Mouse (Mus musculus) cerebellum, postnatal 10 days (tissue): ENCODE results near the gene Snx1.

ENCODE experiments used
- DNase-seq, 2 experiments: peaks; one replicate each; pipeline ENCODE4 v3.0.0; 2021; ENCODE audit warnings: mixed read lengths in 2 of 2

Snx1 gene

DNA sequence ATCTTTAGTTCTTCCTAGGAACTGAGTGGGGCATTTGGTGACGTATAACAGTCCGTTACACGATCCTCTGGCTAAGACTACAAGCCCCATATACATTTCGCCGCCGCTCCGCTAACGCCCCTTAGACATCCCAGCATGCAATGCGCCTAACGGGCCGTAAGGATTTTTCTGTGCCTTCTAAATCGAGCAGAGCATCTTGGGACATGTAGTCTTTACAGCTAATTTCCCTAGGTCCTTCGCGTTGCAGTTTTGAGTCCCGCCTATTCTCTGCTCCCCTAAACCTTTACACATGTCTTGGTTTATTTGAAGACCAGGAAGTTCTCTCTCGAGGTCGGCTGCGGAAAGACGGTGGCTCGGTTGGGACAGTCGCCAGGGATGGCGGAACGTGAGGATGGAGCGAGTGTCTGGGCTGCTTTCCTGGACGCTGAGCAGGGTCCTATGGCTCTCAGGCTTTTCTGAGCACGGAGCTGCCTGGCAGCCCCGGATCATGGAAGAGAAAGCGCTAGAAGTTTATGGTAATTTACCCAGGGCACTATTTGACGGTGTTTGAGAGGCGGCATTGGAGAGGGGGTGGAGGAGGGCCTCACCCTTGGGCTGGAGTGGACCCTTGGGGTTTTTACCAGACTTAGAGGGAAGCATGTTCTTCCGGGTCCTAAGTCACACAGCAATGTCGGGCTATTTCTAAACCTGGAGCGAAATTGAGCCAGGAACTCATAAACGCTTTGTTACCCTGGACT lies at the start of gene Snx1, which contains the start of gene Ciao2a:
TSS of gene Snx1 (minus strand) at position 132 of the 737 bp plus-strand sequence.
TSS of gene Ciao2a (plus strand) at position 156 of the 737 bp plus-strand sequence.
- peak; percentile 94 to 97 for DNase-seq

DNA sequence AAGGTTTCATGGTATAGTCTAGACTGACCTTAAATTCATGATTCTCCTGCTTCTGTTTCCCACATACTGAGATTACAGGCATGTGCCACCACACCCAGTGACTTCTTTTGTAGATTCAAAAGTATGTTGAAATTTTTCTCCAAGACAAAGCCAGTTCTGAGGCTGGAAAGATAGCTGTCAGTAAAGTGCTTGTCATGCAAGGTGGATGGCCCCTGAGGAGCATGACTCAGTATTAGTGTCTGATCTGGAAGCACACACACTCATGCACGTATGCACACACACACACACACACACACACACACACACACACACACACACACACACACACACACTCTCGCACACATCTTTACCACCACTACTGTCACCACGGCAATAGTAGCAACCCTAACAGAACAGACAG lies 48.6 kb upstream of the Snx1 start:
- DNase-seq: no peak

DNA sequence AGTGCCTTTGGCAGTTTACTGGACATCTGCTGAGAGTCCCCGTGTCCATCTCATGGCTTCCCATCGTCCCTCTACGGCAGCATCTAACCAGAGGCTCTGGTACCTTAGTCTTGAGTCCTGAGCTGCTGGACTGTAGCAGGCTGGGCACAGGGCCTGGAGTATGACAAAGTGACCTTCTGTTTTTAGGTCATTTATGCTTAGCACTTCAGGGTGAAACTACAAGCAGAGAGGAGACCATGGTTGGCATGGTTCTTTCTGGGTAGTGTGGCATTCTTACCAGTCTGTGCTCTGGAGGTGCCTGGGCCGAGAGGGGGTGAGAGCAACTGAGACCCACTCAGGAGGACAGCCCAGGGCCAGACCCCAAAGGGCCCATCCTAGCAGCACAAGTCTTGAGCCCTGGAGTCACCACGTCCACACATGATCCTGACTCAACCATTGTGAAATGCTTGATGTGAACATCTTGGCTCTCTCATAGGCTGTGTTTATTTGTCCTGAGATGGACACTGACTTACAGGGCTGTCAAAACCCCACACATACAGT lies 47.0 kb upstream of the Snx1 start:
- no peak for DNase-seq

DNA sequence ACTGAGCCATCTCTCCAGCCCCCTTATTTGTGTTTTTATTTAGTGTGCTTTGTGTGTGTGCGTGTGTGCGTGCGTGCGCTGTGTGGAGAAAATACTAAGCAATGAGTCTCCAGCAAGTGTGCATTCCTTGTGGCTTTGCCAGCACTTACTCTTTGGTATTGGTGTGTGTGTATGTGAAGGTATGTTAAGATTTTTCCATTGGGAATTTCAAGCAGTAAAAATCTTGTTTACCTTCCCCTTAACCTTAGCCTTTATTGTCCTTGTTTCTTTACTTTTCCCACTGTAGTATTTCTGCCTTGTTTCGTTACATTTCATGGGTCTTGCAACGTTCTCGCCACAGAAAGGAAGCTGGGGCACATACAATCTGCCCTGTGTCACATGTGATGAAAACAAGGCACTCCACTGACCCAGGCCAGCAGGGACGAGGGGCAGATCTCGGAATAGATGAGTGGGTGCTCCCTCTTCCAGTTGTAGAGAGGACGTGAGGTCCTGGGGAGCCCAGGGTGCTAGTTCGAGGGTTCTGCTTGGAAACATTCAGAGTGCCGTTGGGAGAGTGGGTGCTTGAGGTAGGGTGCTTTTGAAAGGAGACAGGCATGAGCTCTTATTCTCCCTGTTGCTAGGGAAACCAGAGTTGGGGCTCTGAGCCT lies 45.0 kb upstream of the Snx1 start:
- no peak for DNase-seq

DNA sequence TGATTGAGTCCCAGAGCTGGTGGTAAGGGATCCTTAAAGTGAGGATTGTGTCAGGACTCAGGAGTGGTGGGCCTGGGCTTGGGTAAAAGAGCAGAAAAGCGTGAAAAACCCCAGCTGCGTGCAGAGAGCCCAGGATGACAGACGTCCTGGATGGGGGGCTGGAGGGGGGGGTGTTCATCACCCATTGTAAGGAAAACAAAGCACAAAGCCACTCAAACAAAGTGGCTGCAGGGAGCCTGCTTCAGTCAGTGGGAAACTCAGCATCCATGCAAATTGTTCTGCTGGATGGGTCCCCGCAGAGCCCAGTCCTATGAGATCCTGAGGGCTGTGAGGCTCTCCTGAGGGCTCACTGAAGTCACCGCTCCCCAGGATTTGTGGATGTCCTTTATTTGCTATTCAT lies 44.1 kb upstream of the Snx1 start:
- DNase-seq: no peak

DNA sequence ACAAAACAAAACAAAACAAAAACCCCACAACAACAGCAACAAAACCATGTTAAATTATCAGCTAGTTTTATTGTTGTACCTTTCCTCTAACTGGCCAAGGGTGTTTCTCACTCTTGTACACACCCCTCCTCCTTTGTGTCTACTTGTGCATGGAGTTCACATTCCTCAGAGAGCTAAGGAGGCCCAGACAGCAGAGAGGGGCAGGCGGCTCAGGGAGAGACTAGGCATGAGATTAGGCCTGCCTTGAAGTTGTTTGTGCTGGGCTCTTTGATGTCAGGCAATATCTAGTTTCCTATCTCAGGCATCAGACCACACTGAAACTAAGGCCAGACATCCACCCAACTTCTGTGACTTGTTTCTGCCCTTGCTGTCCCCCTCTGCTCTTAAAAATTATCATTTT lies 41.8 kb upstream of the Snx1 start:
- no peak for DNase-seq

DNA sequence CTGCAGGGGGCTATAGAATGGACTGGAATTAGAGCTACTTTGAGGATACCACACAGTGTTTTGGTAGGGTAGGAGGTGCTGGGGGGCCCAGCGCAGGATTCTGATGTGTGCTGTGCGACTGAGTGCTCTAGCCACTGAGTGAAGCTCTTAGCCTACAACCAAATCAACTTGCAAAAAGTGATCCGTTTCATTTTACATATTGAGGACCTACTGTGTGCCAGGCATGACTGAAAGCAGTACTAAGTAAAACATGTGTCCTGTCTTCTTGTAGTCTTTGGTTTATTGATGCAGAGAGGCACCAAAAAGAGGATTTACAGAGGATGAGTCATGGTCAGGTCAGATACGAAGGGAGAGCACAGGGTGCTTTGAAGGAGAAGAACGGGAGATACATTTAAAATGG lies 40.8 kb upstream of the Snx1 start:
- DNase-seq: no peak

DNA sequence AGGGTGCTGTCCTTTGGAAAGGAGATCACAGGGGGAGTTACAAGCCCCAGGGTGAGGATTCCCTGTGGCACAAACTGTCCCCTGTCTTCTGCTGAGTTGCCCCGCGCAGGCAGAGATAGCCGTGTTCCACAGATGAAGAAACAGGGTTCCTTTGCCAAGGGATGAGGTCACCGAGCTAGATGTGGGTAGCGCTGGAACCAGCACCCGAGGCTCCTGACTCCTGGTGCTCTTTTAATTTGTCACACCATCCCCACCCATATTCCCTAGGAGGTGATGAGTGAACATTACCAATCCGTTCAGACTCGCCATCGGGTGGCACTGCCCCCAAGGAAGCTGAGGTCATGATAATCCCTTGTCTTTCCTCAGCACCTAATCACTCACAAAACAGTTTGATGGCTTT lies 36.6 kb upstream of the Snx1 start:
- peak in 1 of 2 experiments; percentile 10 for DNase-seq

DNA sequence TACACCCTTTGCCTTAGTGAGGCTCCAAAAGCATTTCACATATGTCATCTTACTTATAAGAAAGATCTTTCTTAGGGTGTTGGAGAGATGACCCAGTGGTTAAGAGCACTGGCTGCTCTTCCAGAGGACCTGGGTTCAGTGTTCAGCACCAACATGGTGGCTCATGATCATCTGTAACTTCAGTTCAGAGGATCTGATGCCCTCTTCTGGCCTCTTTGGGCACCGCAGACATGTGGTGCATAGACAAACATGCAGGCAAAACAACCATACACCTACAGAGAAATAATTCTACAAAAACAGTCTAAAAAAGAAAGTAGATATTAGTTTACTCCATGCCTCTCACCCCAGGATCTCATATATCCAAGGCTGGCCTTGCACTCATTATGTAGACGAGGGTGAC lies 33.8 kb upstream of the Snx1 start:
- no peak for DNase-seq

DNA sequence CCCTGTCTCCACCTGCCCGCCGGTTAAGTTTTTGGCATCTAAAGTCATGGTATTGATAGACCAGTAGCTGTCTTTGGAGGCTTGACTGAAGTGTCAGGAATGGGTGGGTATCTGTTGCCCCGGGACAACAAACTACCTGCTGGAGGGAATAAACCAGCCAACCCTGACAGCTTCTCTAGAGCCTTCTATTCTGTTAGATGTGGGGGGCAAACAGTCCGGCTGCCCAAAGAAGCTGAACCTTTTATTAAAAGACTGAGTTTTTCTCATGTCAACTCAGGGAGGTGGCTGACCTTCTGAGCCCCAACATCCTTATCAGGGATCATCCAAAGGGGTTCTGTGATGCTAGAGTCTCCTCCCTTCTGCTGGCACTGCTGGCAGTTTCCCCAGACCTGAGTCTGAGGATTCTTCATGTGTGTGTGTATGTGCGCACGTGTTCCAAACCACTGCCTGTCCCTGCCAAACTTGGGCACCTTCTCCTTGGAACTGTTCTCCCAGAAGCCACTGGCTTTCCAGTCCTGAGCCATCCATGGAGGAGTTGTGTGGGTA lies 32.6 kb upstream of the Snx1 start:
- DNase-seq: no peak

DNA sequence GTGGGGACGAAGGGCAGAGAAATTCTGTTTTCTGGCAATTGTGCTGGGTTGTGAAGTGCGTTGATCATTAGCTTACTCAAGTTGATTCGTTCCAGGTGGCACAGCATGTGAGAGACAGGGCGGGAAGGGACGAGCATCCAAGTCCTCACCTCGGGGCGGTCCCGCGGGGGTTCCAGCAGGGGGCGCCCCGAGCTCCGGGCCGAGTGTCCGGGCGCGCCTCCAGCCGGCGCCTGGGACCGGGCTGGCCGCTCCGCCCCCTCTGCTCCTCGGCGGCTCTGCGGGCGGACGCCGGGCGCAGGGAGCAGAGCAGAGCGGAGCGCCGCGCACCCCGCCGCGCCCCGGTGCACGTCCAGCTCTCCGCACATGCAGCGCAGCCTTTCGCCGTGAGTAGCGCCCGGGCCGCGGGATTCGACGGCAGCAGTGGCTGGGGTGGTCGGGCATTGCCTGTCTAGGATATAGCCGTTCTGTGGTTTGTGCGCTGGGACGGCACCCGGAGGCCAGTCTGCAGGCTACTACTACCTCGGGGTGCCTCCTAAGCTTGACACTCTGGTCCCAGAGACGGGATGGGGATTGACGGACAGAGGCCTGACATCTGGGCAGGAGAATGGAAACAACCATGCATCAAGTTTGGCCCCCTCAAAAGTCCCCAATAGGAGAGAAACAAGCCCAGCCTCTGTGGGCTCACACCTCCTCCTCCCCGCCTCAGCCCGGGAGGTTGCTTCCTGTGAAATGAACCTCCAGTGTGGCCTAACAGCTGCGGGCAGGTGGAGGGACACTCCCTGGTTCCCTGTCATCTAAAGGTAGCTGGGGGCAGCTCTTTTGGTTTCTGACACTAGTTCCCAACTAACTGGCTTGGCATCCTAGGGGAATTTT lies 31.8 kb upstream of the Snx1 start, which contains the start of gene Dapk2:
TSS of gene Dapk2 (plus strand) at position 266 of the 873 bp plus-strand sequence.
- DNase-seq: peak; percentile 74 to 78

DNA sequence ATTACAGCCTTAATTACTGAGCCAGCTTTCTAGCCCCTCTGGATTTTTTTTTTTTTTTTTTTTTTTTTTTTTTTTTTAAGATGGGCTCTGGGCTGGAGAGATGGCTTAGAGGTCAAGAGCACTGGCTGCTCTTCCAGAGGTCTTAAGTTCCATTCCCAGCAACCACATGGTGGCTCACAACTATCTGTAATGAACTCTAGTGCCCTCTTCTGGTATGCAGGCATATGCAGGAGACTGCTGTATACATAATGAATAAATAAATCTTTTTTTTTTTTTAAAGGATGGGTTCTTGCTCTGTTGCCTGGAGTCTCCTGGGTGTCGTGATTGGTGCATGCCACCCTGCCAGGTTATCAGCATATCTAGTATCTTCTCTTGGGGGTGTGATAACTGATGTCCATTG lies 29.1 kb upstream of the Snx1 start:
- no peak for DNase-seq

DNA sequence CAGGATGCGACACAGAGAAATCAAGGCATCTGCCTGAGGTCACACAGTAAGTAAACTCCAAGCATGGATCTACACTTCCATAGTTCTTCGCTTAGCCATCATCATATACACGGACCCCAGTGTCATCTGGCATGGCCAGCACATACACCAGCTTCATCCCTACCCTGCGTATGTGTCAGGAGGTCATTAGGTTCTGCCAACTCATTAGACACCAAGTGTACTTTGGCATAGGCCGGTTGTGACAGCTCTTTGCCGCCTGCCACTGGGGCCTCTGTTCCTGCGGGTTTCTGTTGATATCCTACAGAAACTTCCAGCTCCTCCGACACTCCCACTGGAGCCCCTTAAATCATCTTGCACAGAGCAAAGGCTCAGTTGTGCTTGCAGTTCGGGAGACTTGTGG lies 27.6 kb upstream of the Snx1 start:
- DNase-seq: no peak

DNA sequence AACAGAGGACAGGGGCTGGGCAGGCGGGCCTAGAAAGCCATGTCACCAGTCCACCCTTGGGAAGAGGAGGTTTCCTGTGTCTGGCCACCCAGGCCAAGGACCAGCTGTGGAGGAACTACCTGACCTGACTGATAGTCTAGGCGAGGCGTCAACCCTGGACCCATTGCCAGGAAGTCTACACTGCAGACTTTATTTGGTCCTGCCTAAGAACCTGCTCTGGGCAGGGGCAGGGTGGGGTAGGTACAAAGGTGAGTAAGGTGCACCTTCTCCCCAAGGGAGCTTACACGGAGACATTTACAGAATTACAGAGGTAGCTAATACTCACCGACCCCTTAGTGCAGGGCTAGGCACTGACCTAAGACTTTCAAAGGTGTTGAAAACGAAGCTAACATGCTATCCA lies 27.2 kb upstream of the Snx1 start:
- DNase-seq: no peak

DNA sequence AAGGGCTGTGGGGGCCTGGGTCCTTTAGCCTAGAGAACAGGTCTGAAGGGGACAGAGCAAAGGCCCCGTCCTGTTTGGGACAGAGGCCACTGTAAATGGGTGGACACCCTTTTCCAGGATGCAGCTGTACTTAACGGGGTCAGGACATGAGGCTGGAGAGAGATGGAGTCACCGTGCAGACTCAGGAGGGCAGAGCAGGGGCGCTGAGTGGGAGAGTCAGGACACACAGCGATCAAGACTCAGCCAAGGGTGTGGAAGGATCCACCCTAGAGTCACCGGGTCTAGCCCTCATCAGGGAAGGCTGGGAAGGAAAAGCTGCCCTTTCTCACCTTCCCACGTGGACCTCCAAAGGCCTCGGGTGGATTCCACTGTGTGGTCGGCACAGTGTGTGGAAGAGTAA lies 25.6 kb upstream of the Snx1 start:
- DNase-seq: no peak

DNA sequence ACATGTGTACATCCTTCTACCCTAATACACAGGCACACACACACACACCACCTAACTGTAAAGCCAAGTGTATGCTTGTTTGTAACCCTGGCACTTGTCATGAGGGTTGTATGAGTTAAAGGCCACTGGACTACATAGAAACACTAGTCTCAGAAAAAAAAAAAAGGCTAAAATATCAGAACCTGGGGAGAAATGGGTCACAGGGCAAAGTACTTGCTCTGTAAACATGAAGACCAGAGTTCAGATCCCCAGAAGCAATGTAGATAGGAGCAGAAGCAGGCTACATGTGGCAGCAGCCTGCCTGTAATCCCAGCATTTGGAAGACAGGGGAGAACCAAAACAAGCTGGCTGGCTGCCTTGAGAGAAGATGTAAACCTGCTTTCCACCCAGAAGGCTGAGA lies 19.8 kb upstream of the Snx1 start:
- DNase-seq: no peak

DNA sequence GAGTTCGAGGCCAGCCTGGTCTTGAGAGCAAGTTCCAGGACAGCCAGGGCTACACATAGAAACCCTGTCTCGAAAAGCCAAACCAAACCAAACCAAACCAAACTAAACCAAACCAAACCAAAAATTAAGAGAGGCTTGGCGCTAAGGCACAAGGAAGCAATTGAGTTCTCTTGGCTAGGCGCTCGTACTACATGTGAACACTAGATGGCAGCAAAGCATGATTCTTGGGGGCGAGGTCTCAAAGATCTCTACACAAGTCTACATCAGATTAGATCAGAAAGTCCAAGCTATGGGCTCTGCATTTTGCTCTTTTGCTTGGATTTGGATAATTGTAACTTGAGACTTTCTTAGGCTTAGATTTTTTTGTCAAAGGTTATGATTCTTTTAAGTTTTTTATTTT lies 17.9 kb upstream of the Snx1 start:
- DNase-seq: peak; percentile 85 to 87

DNA sequence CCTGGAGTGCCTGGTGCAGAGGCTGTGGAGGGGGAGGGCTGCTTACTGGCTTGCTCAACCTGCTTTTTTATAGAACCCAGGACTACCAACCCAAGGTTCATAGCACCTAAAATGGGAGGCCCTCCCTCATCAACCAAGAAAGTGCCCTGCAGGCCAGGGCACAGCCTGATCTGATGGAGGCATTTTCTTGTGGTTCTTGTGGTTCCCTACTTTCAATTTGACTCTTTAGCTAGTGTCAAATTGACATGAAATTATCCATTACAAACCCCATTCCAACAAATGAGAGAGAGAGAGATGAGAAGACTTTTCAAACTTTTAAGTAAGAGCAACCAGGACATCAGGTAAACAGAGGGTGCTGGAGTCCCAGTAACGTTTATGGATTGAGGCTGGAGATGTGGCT lies 15.9 kb upstream of the Snx1 start:
- no peak for DNase-seq

DNA sequence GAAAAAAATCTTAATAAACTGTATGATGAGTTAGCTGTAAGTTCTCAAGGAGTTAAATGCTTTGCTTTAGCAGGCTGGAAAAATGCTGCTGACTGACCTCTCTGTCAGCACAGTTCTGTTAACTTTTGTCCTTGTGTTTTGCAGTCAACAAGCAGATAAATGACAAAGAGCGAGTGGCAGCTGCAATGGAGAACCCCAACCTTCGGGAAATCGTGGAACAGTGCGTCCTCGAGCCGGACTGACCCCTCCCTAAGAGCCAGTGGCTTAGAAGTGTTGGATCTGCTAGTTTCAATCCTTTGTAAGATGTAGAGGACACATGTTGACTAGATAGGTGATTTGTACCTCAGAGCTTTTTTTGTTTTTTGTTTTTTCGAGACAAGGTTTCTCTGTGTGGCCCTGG lies 11.8 kb upstream of the Snx1 start:
- DNase-seq: no peak

DNA sequence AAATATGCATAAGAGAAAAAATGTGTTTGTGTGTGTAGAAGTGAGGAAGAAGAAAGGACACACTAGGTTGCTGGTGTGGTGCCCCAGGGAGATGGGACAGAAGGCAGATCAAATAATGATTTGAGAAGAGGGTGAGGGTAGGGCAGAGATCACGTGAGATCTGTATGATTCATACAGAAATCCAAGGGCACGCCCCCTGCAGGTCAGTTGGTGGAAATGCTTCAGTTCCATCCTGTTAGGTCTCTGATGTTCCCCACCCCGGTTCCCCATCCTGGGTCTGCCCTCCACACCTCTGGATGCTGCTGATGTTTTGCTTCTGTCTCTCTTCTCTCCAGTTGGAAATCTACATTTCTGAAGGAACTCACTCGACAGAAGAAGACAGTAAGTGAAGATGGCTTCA lies 9.6 kb upstream of the Snx1 start:
- DNase-seq: peak; percentile 17 to 31

DNA sequence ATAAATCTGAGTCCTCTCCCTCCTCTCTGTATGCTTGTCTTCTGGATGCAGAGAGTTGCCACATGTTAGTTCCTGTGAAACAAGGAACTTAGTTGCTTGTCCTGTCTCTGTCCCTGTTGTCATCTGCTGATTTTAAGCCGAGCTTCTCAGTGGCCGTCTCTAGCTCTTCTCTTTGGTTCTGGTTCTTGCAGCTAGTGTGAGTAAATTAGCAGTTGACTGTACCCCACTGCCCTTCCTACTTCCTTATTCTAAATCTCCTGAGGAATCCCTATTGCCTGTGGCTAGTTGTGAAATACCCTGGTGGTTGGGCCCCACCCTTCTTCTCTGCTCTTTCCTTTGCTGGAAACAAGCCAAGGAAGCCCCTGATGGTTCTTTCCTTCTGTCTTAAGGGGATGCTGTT lies 5.1 kb upstream of the Snx1 start:
- no peak for DNase-seq

DNA sequence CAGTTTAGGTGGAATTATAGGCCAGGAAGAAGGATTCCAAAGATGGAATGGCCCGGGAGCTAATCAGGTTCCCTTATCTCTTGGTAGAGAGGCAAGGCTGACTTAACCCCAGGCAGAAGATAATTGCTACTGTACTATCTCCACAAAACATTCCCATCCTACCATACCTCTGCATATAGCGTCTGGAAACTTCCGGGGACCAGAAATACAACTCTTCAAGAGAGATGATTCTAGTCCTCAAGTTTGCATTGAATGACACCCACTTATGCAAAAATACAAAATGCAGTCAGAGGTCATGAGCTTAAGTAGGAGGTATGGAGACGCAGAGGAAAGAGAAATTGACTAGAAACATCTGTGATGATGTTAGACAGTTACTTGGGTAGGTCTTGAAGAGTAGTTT lies 1.5 kb upstream of the Snx1 start:
- DNase-seq: no peak

DNA sequence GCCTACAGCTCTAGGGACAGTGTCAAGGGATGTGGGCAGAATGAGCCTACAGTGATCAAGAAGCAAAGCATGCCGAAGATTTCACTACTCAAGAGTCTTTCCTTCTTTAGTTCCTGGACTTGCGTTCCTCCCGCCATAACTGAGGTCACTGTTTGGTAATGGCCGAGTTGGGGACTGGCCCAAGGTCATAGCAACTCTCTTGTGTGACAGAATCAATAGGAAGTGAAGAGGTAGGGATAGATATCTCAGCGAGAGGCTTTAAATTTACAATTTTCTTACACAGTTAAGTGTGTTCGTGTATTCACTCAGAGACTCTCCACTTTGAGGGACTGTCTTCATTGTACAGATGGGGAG lies 783 bp upstream of the Snx1 start:
- DNase-seq: no peak
